Mouse (Mus musculus): ENCODE results near the gene Aff1. TPM values are rescaled to one million over a fixed set of nuclear protein-coding genes. Genes with fewer than 3 reads are reported as not detected.

Aff1 gene
- total and polyA plus RNA-seq, 2 experiments, result 4.1 to 6.5 TPM

GRCm38 (mm10) chr5:103839265-103839626 lies 147.1 kb downstream of the Aff1 start:
- Histone ChIP-seq H3K27me3 (ENCODE audit: control insufficient read depth, insufficient read depth, low read length) (no peaks in the 10 kb centered on the region), H3K9ac (ENCODE audit: low read depth, low read length) (no peak overlapping the region), H3K27ac (replicated peaks; ENCODE audit: insufficient read depth, low read depth, low read length) (no peak overlapping the region), H3K36me3 (ENCODE audit: control insufficient read depth, insufficient read depth, low read length) (peaks cover 24% of the 10 kb centered on the region), H3K79me2 (ENCODE audit: control insufficient read depth, insufficient read depth, low read length) (peaks cover 9% of the 10 kb centered on the region; the same call in 1 of the 2 replicates), H3K4me3 (ENCODE audit: insufficient read depth, low read depth, low read length) (no peak overlapping the region), H3K4me1 (ENCODE audit: control insufficient read depth, insufficient read depth, low read length) (peaks cover 14% of the 10 kb centered on the region)
- TF ChIP-seq CTCF (IDR thresholded peaks at IDR 0.05; ENCODE audit: low read depth, low read length) (no peak), POLR2A (IDR thresholded peaks at IDR 0.05; ENCODE audit: extremely low read depth, insufficient read depth, low read length) (no peak)
- no peak for DNase-seq (ENCODE audit: extremely low read depth, low read depth, low spot score)
- 75% methylated on average over 3 of the region's 3 CpGs for WGBS

- Histone ChIP-seq H3K9ac (ENCODE audit: low read depth, low read length) (no peak overlapping the region), H3K4me1 (ENCODE audit: control insufficient read depth, insufficient read depth, low read length) (peaks cover 18% of the 10 kb centered on the region), H3K27ac (replicated peaks; ENCODE audit: insufficient read depth, low read depth, low read length) (no peak overlapping the region), H3K36me3 (ENCODE audit: control insufficient read depth, insufficient read depth, low read length) (peaks cover 49% of the 10 kb centered on the region), H3K79me2 (ENCODE audit: control insufficient read depth, insufficient read depth, low read length) (peaks cover 3% of the 10 kb centered on the region; the same call in 1 of the 2 replicates), H3K4me3 (ENCODE audit: insufficient read depth, low read depth, low read length) (no peak overlapping the region), H3K27me3 (ENCODE audit: control insufficient read depth, insufficient read depth, low read length) (no peaks in the 10 kb centered on the region)
- 79% methylated on average over 1 of the region's 1 CpGs for WGBS
- DNase-seq (ENCODE audit: extremely low read depth, low read depth, low spot score), result peak; percentile 30
- TF ChIP-seq POLR2A (IDR thresholded peaks at IDR 0.05; ENCODE audit: extremely low read depth, insufficient read depth, low read length), result no peak
- TF ChIP-seq CTCF (IDR thresholded peaks at IDR 0.05; ENCODE audit: low read depth, low read length), result peak; percentile 42; the same call in 1 of the 2 replicates
Observed at GRCm38 (mm10) chr5:103843938-103844337, 151.8 kb downstream of the Aff1 start.

- no peak overlapping the region for H3K4me3 ChIP-seq (ENCODE audit: insufficient read depth, low read depth, low read length)
- peaks cover 12% of the 10 kb centered on the region for H3K4me1 ChIP-seq (ENCODE audit: control insufficient read depth, insufficient read depth, low read length)
- no peak overlapping the region for H3K9ac ChIP-seq (ENCODE audit: low read depth, low read length)
- no peak overlapping the region for H3K27ac ChIP-seq (replicated peaks; ENCODE audit: insufficient read depth, low read depth, low read length)
- no peaks in the 10 kb centered on the region for H3K79me2 ChIP-seq (ENCODE audit: control insufficient read depth, insufficient read depth, low read length)
- no peak for DNase-seq (ENCODE audit: extremely low read depth, low read depth, low spot score)
- TF ChIP-seq POLR2A (IDR thresholded peaks at IDR 0.05; ENCODE audit: extremely low read depth, insufficient read depth, low read length) (no peak), CTCF (IDR thresholded peaks at IDR 0.05; ENCODE audit: low read depth, low read length) (no peak)
- WGBS, result 95% methylated on average over 19 of the region's 19 CpGs
- no peaks in the 10 kb centered on the region for H3K27me3 ChIP-seq (ENCODE audit: control insufficient read depth, insufficient read depth, low read length)
- H3K36me3 ChIP-seq (ENCODE audit: control insufficient read depth, insufficient read depth, low read length), result peaks cover 54% of the 10 kb centered on the region
Observed at GRCm38 (mm10) chr5:103845418-103846153, 153.4 kb downstream of the Aff1 start.

GRCm38 (mm10) chr5:103846154-103846551 lies 154.0 kb downstream of the Aff1 start:
- peaks cover 53% of the 10 kb centered on the region for H3K36me3 ChIP-seq (ENCODE audit: control insufficient read depth, insufficient read depth, low read length)
- H3K27ac ChIP-seq (replicated peaks; ENCODE audit: insufficient read depth, low read depth, low read length), result no peak overlapping the region
- H3K4me1 ChIP-seq (ENCODE audit: control insufficient read depth, insufficient read depth, low read length), result peaks cover 12% of the 10 kb centered on the region
- TF ChIP-seq CTCF (IDR thresholded peaks at IDR 0.05; ENCODE audit: low read depth, low read length), result no peak
- TF ChIP-seq POLR2A (IDR thresholded peaks at IDR 0.05; ENCODE audit: extremely low read depth, insufficient read depth, low read length), result no peak
- H3K4me3 ChIP-seq (ENCODE audit: insufficient read depth, low read depth, low read length), result no peak overlapping the region
- WGBS, result 90% methylated on average over 10 of the region's 10 CpGs
- no peak overlapping the region for H3K9ac ChIP-seq (ENCODE audit: low read depth, low read length)
- peak; percentile 37 for DNase-seq (ENCODE audit: extremely low read depth, low read depth, low spot score)
- no peaks in the 10 kb centered on the region for H3K79me2 ChIP-seq (ENCODE audit: control insufficient read depth, insufficient read depth, low read length)
- H3K27me3 ChIP-seq (ENCODE audit: control insufficient read depth, insufficient read depth, low read length), result no peaks in the 10 kb centered on the region

- TF ChIP-seq CTCF (IDR thresholded peaks at IDR 0.05; ENCODE audit: low read depth, low read length) (no peak), POLR2A (IDR thresholded peaks at IDR 0.05; ENCODE audit: extremely low read depth, insufficient read depth, low read length) (no peak)
Observed at GRCm38 (mm10) chr5:103846609-103847008, 154.4 kb downstream of the Aff1 start.

GRCm38 (mm10) chr5:103848546-103848945 lies 156.4 kb downstream of the Aff1 start:
- Histone ChIP-seq H3K27me3 (ENCODE audit: control insufficient read depth, insufficient read depth, low read length) (no peaks in the 10 kb centered on the region), H3K79me2 (ENCODE audit: control insufficient read depth, insufficient read depth, low read length) (no peaks in the 10 kb centered on the region), H3K27ac (replicated peaks; ENCODE audit: insufficient read depth, low read depth, low read length) (peak overlapping the region; percentile 64), H3K4me1 (ENCODE audit: control insufficient read depth, insufficient read depth, low read length) (peaks cover 12% of the 10 kb centered on the region), H3K9ac (ENCODE audit: low read depth, low read length) (no peak overlapping the region), H3K4me3 (ENCODE audit: insufficient read depth, low read depth, low read length) (no peak overlapping the region), H3K36me3 (ENCODE audit: control insufficient read depth, insufficient read depth, low read length) (peaks cover 46% of the 10 kb centered on the region)
- TF ChIP-seq POLR2A (IDR thresholded peaks at IDR 0.05; ENCODE audit: extremely low read depth, insufficient read depth, low read length) (no peak), CTCF (IDR thresholded peaks at IDR 0.05; ENCODE audit: low read depth, low read length) (no peak)
- peak; percentile 97 for DNase-seq (ENCODE audit: extremely low read depth, low read depth, low spot score)
- 10% methylated on average over 8 of the region's 8 CpGs for WGBS

More at GRCm38 (mm10) chr5:103846609-103847008, 154.4 kb downstream of the Aff1 start:
- DNase-seq (ENCODE audit: extremely low read depth, low read depth, low spot score), result no peak
- 81% methylated on average over 5 of the region's 5 CpGs for WGBS
- H3K4me3 ChIP-seq (ENCODE audit: insufficient read depth, low read depth, low read length), result no peak overlapping the region
- H3K36me3 ChIP-seq (ENCODE audit: control insufficient read depth, insufficient read depth, low read length), result peaks cover 55% of the 10 kb centered on the region
- H3K4me1 ChIP-seq (ENCODE audit: control insufficient read depth, insufficient read depth, low read length), result peaks cover 12% of the 10 kb centered on the region
- no peak overlapping the region for H3K9ac ChIP-seq (ENCODE audit: low read depth, low read length)
- no peaks in the 10 kb centered on the region for H3K27me3 ChIP-seq (ENCODE audit: control insufficient read depth, insufficient read depth, low read length)
- H3K27ac ChIP-seq (replicated peaks; ENCODE audit: insufficient read depth, low read depth, low read length), result no peak overlapping the region
- no peaks in the 10 kb centered on the region for H3K79me2 ChIP-seq (ENCODE audit: control insufficient read depth, insufficient read depth, low read length)

All from liver, adult 2 months (tissue).